Mouse (Mus musculus) stomach, embryonic 16.5 days (tissue): ENCODE data around the gene Nupr1l. TPM values are rescaled to one million over a fixed set of nuclear protein-coding genes. Genes with fewer than 3 reads are reported as not detected.

Experiments
- ATAC-seq: fragments of 200-750 bp; cut with Nextera tagmentation; 2 replicates; pipeline ENCODE4 v1.8.0; 2017; ENCODE audit warnings: moderate number of reproducible peaks, moderate TSS enrichment; ENCODE audit not compliant: insufficient read depth, low FRiP score
- H3K27ac ChIP-seq: fragments of 300-500 bp; sonication (generic); 2 replicates; pipeline ENCODE4 v1.5.1; 2014; ENCODE audit warnings: low read length
- H3K27me3 ChIP-seq: fragments of 300-500 bp; sonication (generic); 2 replicates; pipeline ENCODE4 v1.6.1; 2014; ENCODE audit warnings: low read length, control low read depth, mixed read lengths; ENCODE audit not compliant: control insufficient read depth, insufficient read depth
- H3K36me3 ChIP-seq: fragments of 300-500 bp; sonication (generic); 2 replicates; pipeline ENCODE4 v1.6.1; 2014; ENCODE audit warnings: low read length; ENCODE audit not compliant: control insufficient read depth, insufficient read depth
- H3K4me1 ChIP-seq: fragments of 300-500 bp; sonication (generic); 2 replicates; pipeline ENCODE4 v1.6.1; 2014; ENCODE audit warnings: low read length, control low read depth, mixed read lengths; ENCODE audit not compliant: control insufficient read depth, insufficient read depth
- H3K4me2 ChIP-seq: fragments of 300-500 bp; sonication (generic); 2 replicates; pipeline ENCODE4 v1.6.1; 2014; ENCODE audit warnings: low read depth, low read length, mixed read lengths
- H3K4me3 ChIP-seq: fragments of 300-500 bp; sonication (generic); replicated peaks from 2 replicates; pipeline ENCODE4 v1.5.1; 2014; ENCODE audit warnings: mild to moderate bottlenecking, low read length
- H3K9ac ChIP-seq: fragments of 300-500 bp; sonication (generic); 2 replicates; pipeline ENCODE4 v1.6.1; 2014; ENCODE audit warnings: low read length
- H3K9me3 ChIP-seq: fragments of 300-500 bp; sonication (generic); replicated peaks from 2 replicates; pipeline ENCODE4 v1.6.1; 2016; ENCODE audit warnings: low read length, control low read depth; ENCODE audit not compliant: control insufficient read depth
- WGBS: fragments of 180-500 bp; shearing (Covaris S2); extraction: QIAGEN DNeasy Blood & Tissue Kit; methylation state at CpG from one replicate; pipeline ENCODE4 v1.1.7; 2014; 5-methylcytosine and 5-hydroxymethylcytosine counted together
- polyA plus RNA-seq: library from polyadenylated mRNA; unstranded; fragments of >200 nt; fragmentation: Nextera tagmentation; extraction: Ambion mirVana; gene quantifications from 2 replicates; pipeline ENCODE4 v1.2.1, GENCODE M21; 2015

Nupr1l gene
- 2.7 and 2.9 TPM in 2 replicates for polyA plus RNA-seq

GRCm38 (mm10) chr5:129908242-129908965, at the start of gene Nupr1l:
Nupr1l (plus strand) TSS chr5:129908540.
- no peaks in the 10 kb centered on the region for H3K4me1 ChIP-seq
- H3K36me3 ChIP-seq: no peaks in the 10 kb centered on the region
- under 1% methylated on average over 63 of the region's 63 CpGs for WGBS
- H3K4me2 ChIP-seq: peak within 1 kb of the TSS; percentile 84
- H3K9me3 ChIP-seq: no peaks in the 10 kb centered on the region
- peak; percentile 98 for ATAC-seq
- H3K27ac ChIP-seq: peak within 1 kb of the TSS; percentile 87
- no peaks in the 10 kb centered on the region for H3K27me3 ChIP-seq
- H3K4me3 ChIP-seq: peak within 1 kb of the TSS; percentile 75
- H3K9ac ChIP-seq: peak within 1 kb of the TSS; percentile 87

DNA sequence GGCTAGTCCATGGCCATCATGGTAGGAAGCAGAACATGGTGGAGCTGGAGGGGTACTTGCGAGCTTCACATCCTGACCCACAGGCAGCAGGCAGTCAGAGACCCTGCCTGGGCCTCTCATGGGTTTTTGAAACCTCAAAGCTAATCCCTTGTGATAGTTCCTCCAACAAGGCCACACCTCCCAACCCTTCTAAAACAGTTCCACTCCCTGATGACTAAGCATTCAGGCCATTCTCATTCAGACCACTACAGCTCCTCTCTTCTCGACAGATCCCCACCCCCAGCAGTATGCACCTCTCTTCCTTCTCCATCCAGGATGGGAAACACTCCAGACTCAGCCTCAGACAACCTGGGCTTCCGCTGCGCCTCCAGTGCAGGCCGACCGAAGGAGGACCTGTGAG, 46.0 kb upstream of the Nupr1l start:
- Histone ChIP-seq H3K27me3 (no peaks in the 10 kb centered on the region), H3K36me3 (peaks cover 19% of the 10 kb centered on the region), H3K9ac (no peak overlapping the region), H3K4me3 (no peak overlapping the region), H3K4me2 (no peak overlapping the region), H3K4me1 (no peaks in the 10 kb centered on the region), H3K9me3 (no peaks in the 10 kb centered on the region; the same call in 1 of the 2 replicates), H3K27ac (no peak overlapping the region)
- WGBS: 97% methylated on average over 6 of the region's 6 CpGs
- ATAC-seq: no peak

DNA sequence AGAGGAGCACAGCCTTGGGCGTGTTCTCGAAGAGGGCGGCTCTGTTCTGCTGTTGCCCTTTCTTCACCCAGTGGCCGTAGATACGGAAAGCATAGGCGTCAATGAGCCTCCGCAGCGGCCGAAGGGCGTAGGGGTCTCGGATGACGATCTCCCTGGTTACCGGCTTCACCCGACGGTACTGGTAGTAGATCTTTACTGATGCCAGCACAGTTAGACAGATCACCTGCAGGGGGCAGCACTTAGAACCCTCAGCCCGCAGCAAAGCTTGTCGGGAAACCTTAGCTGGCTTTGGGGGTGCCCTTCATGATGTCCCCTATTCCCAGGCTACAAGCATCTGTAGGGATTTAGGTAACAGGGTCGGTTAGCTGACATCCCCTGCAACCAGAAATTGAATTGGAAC, 43.9 kb upstream of the Nupr1l start:
- Histone ChIP-seq H3K27me3 (no peaks in the 10 kb centered on the region), H3K9me3 (no peaks in the 10 kb centered on the region; the same call in 1 of the 2 replicates), H3K4me1 (no peaks in the 10 kb centered on the region), H3K9ac (0 out of 2 replicates have a peak overlapping the region, but pooled peaks have one; percentile 4), H3K4me2 (peak overlapping the region; percentile 39; the same call in 1 of the 2 replicates), H3K36me3 (peaks cover 16% of the 10 kb centered on the region), H3K27ac (no peak overlapping the region), H3K4me3 (no peak overlapping the region)
- WGBS: 12% methylated on average over 18 of the region's 18 CpGs
- ATAC-seq: no peak

DNA sequence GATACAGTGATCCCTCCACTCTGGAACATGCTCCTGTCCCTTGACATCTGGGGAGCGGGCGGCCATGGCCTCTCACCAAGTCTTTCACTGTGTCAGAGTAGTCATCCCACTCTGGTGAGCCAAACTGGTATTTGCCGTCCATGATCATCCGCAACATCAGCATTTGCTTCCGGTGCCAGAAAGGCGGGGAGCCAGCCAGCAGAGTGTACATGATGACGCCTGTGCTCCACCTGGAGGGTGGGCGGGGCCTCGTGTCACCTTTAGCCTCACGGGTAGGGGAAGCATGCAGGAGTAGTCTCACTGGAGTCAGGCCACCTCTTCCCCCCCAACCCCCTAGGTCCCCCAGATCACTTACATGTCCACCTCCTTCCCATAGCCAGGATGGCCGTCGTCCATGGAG, 42.5 kb upstream of the Nupr1l start:
- Histone ChIP-seq H3K36me3 (peaks cover 13% of the 10 kb centered on the region), H3K9ac (no peak overlapping the region), H3K27me3 (no peaks in the 10 kb centered on the region), H3K27ac (no peak overlapping the region), H3K4me1 (no peaks in the 10 kb centered on the region), H3K9me3 (no peaks in the 10 kb centered on the region; the same call in 1 of the 2 replicates), H3K4me3 (no peak overlapping the region), H3K4me2 (no peak overlapping the region)
- ATAC-seq: no peak
- WGBS: 78% methylated on average over 12 of the region's 12 CpGs

DNA sequence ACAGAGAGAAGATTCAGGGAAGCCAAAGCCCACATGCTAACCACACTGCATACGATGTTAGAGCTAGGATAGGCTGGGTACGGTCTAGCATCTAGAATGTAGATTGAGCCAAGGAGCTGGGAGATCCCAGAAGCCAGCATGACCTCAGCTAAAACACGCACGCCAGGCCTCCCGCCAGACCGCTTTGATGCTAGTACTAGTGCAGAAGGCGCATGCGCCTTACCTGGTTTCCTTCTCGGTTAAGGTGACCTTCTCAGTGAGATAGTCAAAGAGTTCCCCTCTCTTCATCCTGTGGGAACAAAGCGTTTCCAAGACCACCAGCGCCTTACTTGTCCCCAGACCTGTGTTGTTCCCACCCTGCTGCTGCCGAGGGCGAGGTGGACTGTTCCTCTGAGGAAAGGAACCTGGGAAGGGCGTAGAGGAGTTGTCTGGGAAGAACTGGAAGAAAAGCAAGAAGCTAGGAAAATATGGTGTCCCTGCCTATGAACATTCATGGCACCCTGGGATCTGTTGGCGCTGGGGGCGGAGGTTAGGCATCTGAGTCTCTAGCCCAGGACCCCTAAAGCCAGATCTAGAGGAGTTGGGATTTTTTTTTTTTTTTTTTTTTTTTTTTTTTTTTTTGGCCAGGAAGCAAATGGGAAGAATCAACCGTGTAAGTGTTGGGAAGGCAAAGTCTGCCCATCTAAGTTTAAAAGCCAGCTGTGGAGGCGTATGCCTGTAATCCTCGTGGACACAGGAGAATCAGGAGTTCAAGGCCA, 38.9 kb upstream of the Nupr1l start:
- H3K9ac ChIP-seq: no peak overlapping the region
- no peaks in the 10 kb centered on the region for H3K9me3 ChIP-seq
- no peak overlapping the region for H3K27ac ChIP-seq
- no peaks in the 10 kb centered on the region for H3K36me3 ChIP-seq
- H3K27me3 ChIP-seq: no peaks in the 10 kb centered on the region
- no peak overlapping the region for H3K4me2 ChIP-seq
- H3K4me1 ChIP-seq: no peaks in the 10 kb centered on the region
- no peak overlapping the region for H3K4me3 ChIP-seq
- no peak for ATAC-seq
- 86% methylated on average over 19 of the region's 19 CpGs for WGBS

GRCm38 (mm10) chr5:129871238-129871637, 37.1 kb upstream of the Nupr1l start:
- Histone ChIP-seq H3K27me3 (no peaks in the 10 kb centered on the region), H3K9me3 (no peaks in the 10 kb centered on the region), H3K27ac (no peak overlapping the region), H3K4me1 (no peaks in the 10 kb centered on the region), H3K4me3 (no peak overlapping the region), H3K36me3 (no peaks in the 10 kb centered on the region), H3K4me2 (no peak overlapping the region), H3K9ac (no peak overlapping the region)
- ATAC-seq: no peak
- 80% methylated on average over 2 of the region's 2 CpGs for WGBS

- Histone ChIP-seq H3K27ac (no peak overlapping the region), H3K36me3 (no peaks in the 10 kb centered on the region), H3K4me1 (no peaks in the 10 kb centered on the region), H3K4me3 (no peak overlapping the region), H3K9ac (no peak overlapping the region), H3K4me2 (no peak overlapping the region), H3K9me3 (no peaks in the 10 kb centered on the region), H3K27me3 (no peaks in the 10 kb centered on the region)
- ATAC-seq: no peak
- WGBS: 80% methylated on average over 12 of the region's 12 CpGs
Observed at GRCm38 (mm10) chr5:129873942-129874341, 34.4 kb upstream of the Nupr1l start.

GRCm38 (mm10) chr5:129875098-129875497, 33.2 kb upstream of the Nupr1l start:
- no peak overlapping the region for H3K27ac ChIP-seq
- no peak overlapping the region for H3K4me2 ChIP-seq
- no peak overlapping the region for H3K9ac ChIP-seq
- WGBS: 69% methylated on average over 11 of the region's 11 CpGs
- H3K36me3 ChIP-seq: 0 out of 2 replicates have a peak, but pooled peaks cover under 1% of the 10 kb centered on the region
- ATAC-seq: no peak
- H3K27me3 ChIP-seq: no peaks in the 10 kb centered on the region
- H3K9me3 ChIP-seq: no peaks in the 10 kb centered on the region
- no peaks in the 10 kb centered on the region for H3K4me1 ChIP-seq
- H3K4me3 ChIP-seq: no peak overlapping the region
